In genomic region chr1:121518609-121519008, GRCm38 (mm10) we compare ENCODE assay signal across 18 mouse cellular contexts. TPM values are rescaled to one million over a fixed set of nuclear protein-coding genes. Genes with fewer than 3 reads are reported as not detected.
"Had no signal": no experiment of that assay in that cellular context is flagged by ENCODE, and none has a peak within 500 bp of the region (broad histone marks: within the 10 kb centered on the region; RNA-seq: fewer than 3 reads in every experiment).

No protein-coding gene starts in this region.

- DNase-seq: retina, postnatal 1 day; right cerebral cortex, adult 18-20 months; right cerebral cortex, postnatal 14 days; right cerebral cortex, postnatal 25 days; right cerebral cortex, postnatal 4 days; spleen, adult 18-20 months; thymus, adult 18-20 months; thymus, adult 2 months; thymus, postnatal 25 days; thymus, postnatal 36 days; thymus, postnatal 4 days had no signal

- H3K27me3 ChIP-seq: neural tube, embryonic 12.5 days; neural tube, embryonic 13.5 days; neural tube, embryonic 15.5 days; stomach, embryonic 15.5 days had no signal

RNA-seq across cellular contexts. Expression of gene Htr5b, which starts 9.7 kb away (rescaled TPM):
- polyA plus RNA-seq: small intestine, adult 2 months; stomach, embryonic 14.5 days; thymus, adult 2 months; urinary bladder, adult 2 months had no signal
